Mouse (Mus musculus) heart, embryonic 14.5 days (tissue): Measurements from ENCODE around the gene Cfap61. TPM values are rescaled to one million over a fixed set of nuclear protein-coding genes. Genes with fewer than 3 reads are reported as not detected.

ENCODE experiments used
- ATAC-seq: fragments of 200-750 bp; cut with Nextera tagmentation; 2 replicates; pipeline ENCODE4 v1.8.0; 2017; ENCODE audit warnings: low read depth, moderate TSS enrichment; ENCODE audit not compliant: insufficient number of reproducible peaks, insufficient read depth, low FRiP score
- H3K27ac ChIP-seq, 2 experiments: fragments of 200-500 bp in 1 of 2; fragments of 300-500 bp in 1 of 2; sonication (generic) in 1 of 2; replicated peaks in 1 of 2; 2 replicates each; pipeline ENCODE4 v1.5.1; 2012 to 2014; ENCODE audit warnings: low read depth in 2 of 2, low read length in 2 of 2, control low read depth in 1 of 2, mild to moderate bottlenecking in 1 of 2, mixed read lengths in 1 of 2; ENCODE audit not compliant: control insufficient read depth in 1 of 2, insufficient read depth in 1 of 2
- H3K27me3 ChIP-seq: fragments of 300-500 bp; sonication (generic); 2 replicates; pipeline ENCODE4 v1.6.1; 2014; ENCODE audit warnings: mild to moderate bottlenecking, low read length, control low read depth; ENCODE audit not compliant: control insufficient read depth, insufficient read depth
- H3K36me3 ChIP-seq: fragments of 300-500 bp; sonication (generic); 2 replicates; pipeline ENCODE4 v1.6.1; 2014; ENCODE audit warnings: mild to moderate bottlenecking, control low read depth, low read length, mixed read lengths; ENCODE audit not compliant: control insufficient read depth, insufficient read depth
- H3K4me1 ChIP-seq, 2 experiments: fragments of 200-500 bp in 1 of 2; fragments of 300-500 bp in 1 of 2; sonication (generic) in 1 of 2; 2 replicates each; pipeline ENCODE4 v1.6.1; 2012 to 2014; ENCODE audit warnings: low read length in 2 of 2, control low read depth in 1 of 2, mixed read lengths in 1 of 2; ENCODE audit not compliant: control insufficient read depth in 2 of 2, insufficient read depth in 2 of 2
- H3K4me2 ChIP-seq: fragments of 300-500 bp; sonication (generic); 2 replicates; pipeline ENCODE4 v1.6.1; 2014; ENCODE audit warnings: mild to moderate bottlenecking, low read length
- H3K4me3 ChIP-seq, 2 experiments: fragments of 200-500 bp in 1 of 2; fragments of 300-500 bp in 1 of 2; sonication (generic) in 1 of 2; 2 replicates each; pipeline ENCODE4 v1.5.1; 2012 to 2014; ENCODE audit warnings: low read length in 2 of 2, mild to moderate bottlenecking in 2 of 2, control low read depth in 1 of 2, low read depth in 1 of 2, moderate library complexity in 1 of 2; ENCODE audit not compliant: control insufficient read depth in 1 of 2, insufficient read depth in 1 of 2
- H3K9ac ChIP-seq: fragments of 300-500 bp; sonication (generic); 2 replicates; pipeline ENCODE4 v1.6.1; 2014; ENCODE audit warnings: mild to moderate bottlenecking, low read length
- H3K9me3 ChIP-seq: fragments of 300-500 bp; sonication (generic); 2 replicates; pipeline ENCODE4 v1.6.1; 2016; ENCODE audit warnings: low read length, control low read depth; ENCODE audit not compliant: control insufficient read depth
- WGBS: fragments of 180-500 bp; shearing (Covaris S2); extraction: QIAGEN DNeasy Blood & Tissue Kit; methylation state at CpG from one replicate; pipeline ENCODE4 v1.1.7; 2014; 5-methylcytosine and 5-hydroxymethylcytosine counted together
- polyA plus RNA-seq: library from polyadenylated mRNA; unstranded; fragments of >200 nt; fragmentation: Nextera tagmentation; extraction: Ambion mirVana; gene quantifications from 2 replicates; pipeline ENCODE4 v1.2.1, GENCODE M21; 2014

Cfap61 gene
- polyA plus RNA-seq, 1 experiment from 2014 or later, result 0.46 TPM

GRCm38 (mm10) chr2:145920941-145921650 lies 13.5 kb upstream of the Cfap61 start:
- H3K9ac ChIP-seq, result no peak overlapping the region
- no peaks in the 10 kb centered on the region for H3K9me3 ChIP-seq
- ATAC-seq, result no peak
- H3K4me1 ChIP-seq, result no peaks in the 10 kb centered on the region
- 89% methylated on average over 8 of the region's 8 CpGs for WGBS
- H3K36me3 ChIP-seq, result peaks cover 97% of the 10 kb centered on the region
- no peak overlapping the region for H3K4me3 ChIP-seq
- no peak overlapping the region for H3K27ac ChIP-seq
- H3K4me2 ChIP-seq, result no peak overlapping the region
- H3K27me3 ChIP-seq, result no peaks in the 10 kb centered on the region

DNA sequence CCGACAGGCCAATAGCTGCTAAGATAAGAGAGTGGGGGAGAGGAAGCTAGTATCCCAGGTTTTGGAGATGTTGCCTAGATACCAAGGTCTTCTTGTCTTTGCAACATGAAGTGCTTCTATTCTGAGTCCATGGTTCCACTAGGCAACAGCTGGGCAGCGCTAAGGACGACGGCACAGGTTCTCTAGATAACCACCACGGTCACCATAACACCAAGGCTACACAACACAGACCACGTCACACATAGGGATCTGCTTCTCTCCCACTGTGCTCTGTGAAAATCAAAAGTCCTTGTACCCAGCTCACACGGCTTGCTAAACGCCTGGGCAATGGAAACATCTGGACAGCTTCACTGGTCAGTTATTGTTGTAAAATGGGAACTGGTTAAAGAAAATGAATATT lies 2.4 kb downstream of the Cfap61 start:
- H3K4me3 ChIP-seq, result no peak overlapping the region
- no peaks in the 10 kb centered on the region for H3K27me3 ChIP-seq
- no peaks in the 10 kb centered on the region for H3K9me3 ChIP-seq
- peak; percentile 48; the same call in 1 of the 2 replicates for ATAC-seq
- peak overlapping the region; percentile 36 for H3K4me2 ChIP-seq
- H3K9ac ChIP-seq, result no peak overlapping the region
- WGBS, result 34% methylated on average over 8 of the region's 8 CpGs
- peaks cover 8% of the 10 kb centered on the region for H3K36me3 ChIP-seq
- H3K4me1 ChIP-seq, result peaks cover 5 to 9% of the 10 kb centered on the region in 2 experiments; a peak in 3 of 4 replicates
- peak overlapping the region; percentile 1 to 9; a peak in 2 of 4 replicates for H3K27ac ChIP-seq

- no peak overlapping the region for H3K27ac ChIP-seq
- no peaks in the 10 kb centered on the region for H3K9me3 ChIP-seq
- no peak overlapping the region for H3K4me2 ChIP-seq
- no peaks in the 10 kb centered on the region for H3K36me3 ChIP-seq
- no peak for ATAC-seq
- H3K4me1 ChIP-seq, result peaks cover 2% of the 10 kb centered on the region in 2 experiments; a peak in 2 of 4 replicates
- WGBS, result 45% methylated on average over 3 of the region's 3 CpGs
- no peaks in the 10 kb centered on the region for H3K27me3 ChIP-seq
- no peak overlapping the region for H3K9ac ChIP-seq
- no peak overlapping the region for H3K4me3 ChIP-seq
These were observed 6.8 kb downstream of the Cfap61 start for GRCm38 (mm10) chr2:145941403-145941802.

DNA sequence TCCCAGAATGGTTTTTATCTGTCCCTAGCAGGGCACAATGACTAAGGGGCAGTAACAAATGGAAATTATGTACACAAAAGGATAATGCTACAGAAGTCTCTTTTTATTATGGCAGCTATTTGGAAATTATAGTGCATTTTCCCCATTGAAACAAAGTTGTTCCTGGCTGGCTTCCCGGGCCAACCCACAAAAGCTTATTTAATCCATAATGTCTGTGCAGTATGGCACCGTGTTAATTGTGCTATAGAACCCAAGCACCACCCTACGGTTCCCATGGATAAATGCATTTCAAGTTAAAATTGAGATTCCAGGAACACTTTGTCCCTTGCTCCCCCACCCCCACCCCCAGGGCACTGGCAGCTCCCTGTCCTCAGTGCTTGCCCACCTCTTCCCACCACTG lies 9.7 kb downstream of the Cfap61 start:
- Histone ChIP-seq H3K36me3 (no peaks in the 10 kb centered on the region), H3K9me3 (no peaks in the 10 kb centered on the region), H3K27ac (no peak overlapping the region), H3K4me1 (no peaks in the 10 kb centered on the region), H3K27me3 (no peaks in the 10 kb centered on the region), H3K4me3 (no peak overlapping the region), H3K9ac (no peak overlapping the region), H3K4me2 (no peak overlapping the region)
- ATAC-seq, result no peak
- WGBS, result 74% methylated on average over 3 of the region's 3 CpGs

DNA sequence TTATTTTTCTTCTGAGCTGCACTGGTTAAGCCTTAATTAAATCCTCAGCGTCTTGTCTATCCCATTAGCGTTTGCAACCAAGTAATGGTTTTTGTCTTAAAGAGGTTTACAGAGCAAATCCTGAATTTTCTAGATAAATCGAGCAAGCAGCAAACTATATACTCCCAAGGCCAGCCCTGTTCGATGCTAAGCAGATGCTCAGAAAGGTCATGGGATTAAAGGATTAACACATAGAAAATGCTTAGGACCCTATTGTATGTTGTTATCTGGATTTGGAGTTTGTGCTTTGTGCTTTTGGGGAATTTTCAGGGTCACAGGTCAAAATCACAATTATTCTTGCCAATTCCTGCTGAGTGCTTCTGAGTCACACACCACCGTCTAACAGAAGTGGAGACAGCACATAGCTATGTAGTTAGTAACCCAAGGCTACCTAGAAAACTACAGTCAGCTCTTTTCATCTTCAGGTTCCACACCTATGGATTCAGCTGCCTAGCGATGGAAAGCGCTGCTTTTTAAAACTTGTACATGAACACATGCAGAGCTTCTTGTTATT lies 13.9 kb downstream of the Cfap61 start:
- Histone ChIP-seq H3K9me3 (no peaks in the 10 kb centered on the region), H3K4me3 (no peak overlapping the region), H3K27ac (no peak overlapping the region), H3K27me3 (no peaks in the 10 kb centered on the region), H3K4me2 (no peak overlapping the region), H3K36me3 (no peaks in the 10 kb centered on the region), H3K4me1 (no peaks in the 10 kb centered on the region), H3K9ac (no peak overlapping the region)
- WGBS, result 65% methylated on average over 7 of the region's 7 CpGs
- no peak for ATAC-seq

GRCm38 (mm10) chr2:145949475-145950068 lies 15.0 kb downstream of the Cfap61 start:
- ATAC-seq, result no peak
- no peaks in the 10 kb centered on the region for H3K9me3 ChIP-seq

GRCm38 (mm10) chr2:145950239-145950638 lies 15.7 kb downstream of the Cfap61 start:
- Histone ChIP-seq H3K27ac (no peak overlapping the region), H3K36me3 (no peaks in the 10 kb centered on the region), H3K4me3 (no peak overlapping the region), H3K9me3 (no peaks in the 10 kb centered on the region), H3K4me1 (no peaks in the 10 kb centered on the region), H3K4me2 (no peak overlapping the region), H3K27me3 (no peaks in the 10 kb centered on the region), H3K9ac (no peak overlapping the region)
- WGBS, result 67% methylated on average over 10 of the region's 10 CpGs
- ATAC-seq, result no peak

More at GRCm38 (mm10) chr2:145949475-145950068, 15.0 kb downstream of the Cfap61 start:
- Histone ChIP-seq H3K9ac (no peak overlapping the region), H3K4me2 (no peak overlapping the region), H3K27ac (no peak overlapping the region), H3K4me1 (no peaks in the 10 kb centered on the region), H3K36me3 (no peaks in the 10 kb centered on the region), H3K27me3 (no peaks in the 10 kb centered on the region), H3K4me3 (no peak overlapping the region)
- 61% methylated on average over 11 of the region's 11 CpGs for WGBS
